Mouse (Mus musculus) stomach, postnatal 0 days (tissue): Measurements from ENCODE around the gene Reep3.

ENCODE experiments used
- CTCF ChIP-seq: IDR thresholded peaks from 2 replicates; pipeline ENCODE4 v1.5.1; 2016; ENCODE audit warnings: antibody characterized with exemption, low read depth, mild to moderate bottlenecking, moderate library complexity
- EP300 ChIP-seq: optimal IDR thresholded peaks from 2 replicates; pipeline ENCODE3; 2016; ENCODE audit warnings: antibody characterized with exemption

GRCm38 (mm10) chr10:66995181-66995580 lies 101.6 kb downstream of the Reep3 start:
- TF ChIP-seq CTCF (no peak), EP300 (no peak)
